Mouse (Mus musculus): ENCODE data around the gene Ror2. TPM values are rescaled to one million over a fixed set of nuclear protein-coding genes. Genes with fewer than 3 reads are reported as not detected.

Ror2 gene
- polyA plus RNA-seq, 1 experiment from 2014 or later: 10.2 TPM

- H3K9ac ChIP-seq (ENCODE audit: low read depth, low read length): no peak overlapping the region
Observed at GRCm38 (mm10) chr13:53067949-53068348, 218.0 kb downstream of the Ror2 start.

GRCm38 (mm10) chr13:53065122-53065521, 220.8 kb downstream of the Ror2 start:
- 76% methylated on average over 11 of the region's 11 CpGs for WGBS (ENCODE audit: insufficient replicate concordance)
- H3K4me2 ChIP-seq: no peak overlapping the region
- H3K27ac ChIP-seq (ENCODE audit: low read depth, low read length): no peak overlapping the region
- H3K9ac ChIP-seq (ENCODE audit: low read depth, low read length): no peak overlapping the region
- no peaks in the 10 kb centered on the region; the same call in 1 of the 2 replicates for H3K4me1 ChIP-seq (ENCODE audit: control insufficient read depth, insufficient read depth, low read length)
- ATAC-seq (replicated peaks; ENCODE audit: insufficient number of reproducible peaks, low FRiP score, low TSS enrichment): no peak
- H3K36me3 ChIP-seq (ENCODE audit: control insufficient read depth, insufficient read depth, low read length): no peaks in the 10 kb centered on the region
- no peaks in the 10 kb centered on the region for H3K9me3 ChIP-seq (replicated peaks; ENCODE audit: control insufficient read depth, low read length)
- H3K27me3 ChIP-seq (ENCODE audit: control insufficient read depth, insufficient read depth, low read length): no peaks in the 10 kb centered on the region
- H3K4me3 ChIP-seq (ENCODE audit: low read depth, low read length): no peak overlapping the region

More at GRCm38 (mm10) chr13:53067949-53068348, 218.0 kb downstream of the Ror2 start:
- Histone ChIP-seq H3K4me2 (no peak overlapping the region), H3K27ac (ENCODE audit: low read depth, low read length) (no peak overlapping the region), H3K9me3 (replicated peaks; ENCODE audit: control insufficient read depth, low read length) (no peaks in the 10 kb centered on the region), H3K36me3 (ENCODE audit: control insufficient read depth, insufficient read depth, low read length) (no peaks in the 10 kb centered on the region), H3K27me3 (ENCODE audit: control insufficient read depth, insufficient read depth, low read length) (no peaks in the 10 kb centered on the region), H3K4me3 (ENCODE audit: low read depth, low read length) (no peak overlapping the region), H3K4me1 (ENCODE audit: control insufficient read depth, insufficient read depth, low read length) (no peaks in the 10 kb centered on the region; the same call in 1 of the 2 replicates)
- 80% methylated on average over 11 of the region's 11 CpGs for WGBS (ENCODE audit: insufficient replicate concordance)
- ATAC-seq (replicated peaks; ENCODE audit: insufficient number of reproducible peaks, low FRiP score, low TSS enrichment): no peak

- 71% methylated on average over 1 of the region's 1 CpGs for WGBS (ENCODE audit: insufficient replicate concordance)
- no peak overlapping the region for H3K9ac ChIP-seq (ENCODE audit: low read depth, low read length)
- H3K9me3 ChIP-seq (replicated peaks; ENCODE audit: control insufficient read depth, low read length): no peaks in the 10 kb centered on the region
- H3K4me3 ChIP-seq (ENCODE audit: low read depth, low read length): no peak overlapping the region
- H3K27ac ChIP-seq (ENCODE audit: low read depth, low read length): no peak overlapping the region
- no peak overlapping the region for H3K4me2 ChIP-seq
- ATAC-seq (replicated peaks; ENCODE audit: insufficient number of reproducible peaks, low FRiP score, low TSS enrichment): no peak
- H3K36me3 ChIP-seq (ENCODE audit: control insufficient read depth, insufficient read depth, low read length): no peaks in the 10 kb centered on the region
- no peaks in the 10 kb centered on the region; the same call in 1 of the 2 replicates for H3K4me1 ChIP-seq (ENCODE audit: control insufficient read depth, insufficient read depth, low read length)
- no peaks in the 10 kb centered on the region for H3K27me3 ChIP-seq (ENCODE audit: control insufficient read depth, insufficient read depth, low read length)
Observed at GRCm38 (mm10) chr13:53064681-53065080, 221.2 kb downstream of the Ror2 start.

Other genes starting within 250 kb of the Ror2 start
- gene Sptlc1, start 91.3 kb upstream of the Ror2 start, polyA plus RNA-seq (2014; fragmentation: Nextera tagmentation; extraction: Ambion mirVana): 20.9 and 22.3 TPM in 2 replicates
- 10.8 and 10.9 TPM in 2 replicates for gene Msx2, start 186.9 kb upstream of the Ror2 start, polyA plus RNA-seq (2014; fragmentation: Nextera tagmentation; extraction: Ambion mirVana)

Data from heart, embryonic 11.5 days (tissue).